Mouse (Mus musculus) forebrain, embryonic 13.5 days (tissue): Measurements from ENCODE around the gene Adgrv1. TPM values are rescaled to one million over a fixed set of nuclear protein-coding genes. Genes with fewer than 3 reads are reported as not detected.
A peak's percentile ranks its signal among the peaks of the same experiment; 100 is the strongest.

ENCODE experiments used
- ATAC-seq: fragments of 200-750 bp; cut with Nextera tagmentation; 2 replicates; pipeline ENCODE4 v1.8.0; 2017
- H3K27ac ChIP-seq: fragments of 300-500 bp; sonication (generic); 2 replicates; pipeline ENCODE4 v1.5.1; 2015; ENCODE audit warnings: inconsistent platforms, mild to moderate bottlenecking, moderate library complexity
- H3K27me3 ChIP-seq: fragments of 300-500 bp; sonication (generic); 2 replicates; pipeline ENCODE4 v1.6.1; 2015; ENCODE audit warnings: mild to moderate bottlenecking, inconsistent platforms
- H3K36me3 ChIP-seq: fragments of 300-500 bp; sonication (generic); 2 replicates; pipeline ENCODE4 v1.6.1; 2015; ENCODE audit warnings: mild to moderate bottlenecking, inconsistent platforms; ENCODE audit not compliant: poor library complexity, severe bottlenecking
- H3K4me1 ChIP-seq: fragments of 300-500 bp; sonication (generic); 2 replicates; pipeline ENCODE4 v1.6.1; 2015; ENCODE audit warnings: inconsistent platforms
- H3K4me2 ChIP-seq: fragments of 300-500 bp; sonication (generic); 2 replicates; pipeline ENCODE4 v1.6.1; 2015; ENCODE audit warnings: inconsistent platforms, mild to moderate bottlenecking, moderate library complexity
- H3K4me3 ChIP-seq: fragments of 300-500 bp; sonication (generic); 2 replicates; pipeline ENCODE4 v1.5.1; 2015; ENCODE audit warnings: mild to moderate bottlenecking, inconsistent platforms
- H3K9ac ChIP-seq: fragments of 300-500 bp; sonication (generic); 2 replicates; pipeline ENCODE4 v1.6.1; 2015; ENCODE audit warnings: mild to moderate bottlenecking, inconsistent platforms
- H3K9me3 ChIP-seq: fragments of 300-500 bp; sonication (generic); replicated peaks from 2 replicates; pipeline ENCODE4 v1.6.1; 2016; ENCODE audit warnings: inconsistent platforms
- WGBS: fragments of 180-500 bp; shearing (Covaris S2); methylation state at CpG from one replicate; pipeline ENCODE4 v1.1.7; 2015; 5-methylcytosine and 5-hydroxymethylcytosine counted together
- polyA plus RNA-seq: library from polyadenylated mRNA; unstranded; fragments of >200 nt; fragmentation: Nextera tagmentation; extraction: Ambion mirVana; gene quantifications from 2 replicates; pipeline ENCODE4 v1.2.1, GENCODE M21; 2015

Adgrv1 gene
- polyA plus RNA-seq, 1 experiment from 2014 or later = 31.3 TPM

- Histone ChIP-seq H3K4me3 (no peak overlapping the region), H3K27ac (no peak overlapping the region), H3K36me3 (no peaks in the 10 kb centered on the region), H3K4me2 (no peak overlapping the region), H3K9me3 (no peaks in the 10 kb centered on the region), H3K9ac (no peak overlapping the region), H3K4me1 (no peaks in the 10 kb centered on the region), H3K27me3 (no peaks in the 10 kb centered on the region)
- no peak for ATAC-seq
- 78% methylated on average over 5 of the region's 5 CpGs for WGBS
Measured at GRCm38 (mm10) chr13:81354587-81354986, 278.4 kb downstream of the Adgrv1 start.

- Histone ChIP-seq H3K9me3 (no peaks in the 10 kb centered on the region), H3K9ac (no peak overlapping the region), H3K27ac (no peak overlapping the region), H3K36me3 (no peaks in the 10 kb centered on the region), H3K4me3 (no peak overlapping the region), H3K4me1 (no peaks in the 10 kb centered on the region), H3K27me3 (no peaks in the 10 kb centered on the region), H3K4me2 (no peak overlapping the region)
- WGBS = 73% methylated on average over 11 of the region's 11 CpGs
- no peak for ATAC-seq
Measured at GRCm38 (mm10) chr13:81352296-81352695, 280.7 kb downstream of the Adgrv1 start.

DNA sequence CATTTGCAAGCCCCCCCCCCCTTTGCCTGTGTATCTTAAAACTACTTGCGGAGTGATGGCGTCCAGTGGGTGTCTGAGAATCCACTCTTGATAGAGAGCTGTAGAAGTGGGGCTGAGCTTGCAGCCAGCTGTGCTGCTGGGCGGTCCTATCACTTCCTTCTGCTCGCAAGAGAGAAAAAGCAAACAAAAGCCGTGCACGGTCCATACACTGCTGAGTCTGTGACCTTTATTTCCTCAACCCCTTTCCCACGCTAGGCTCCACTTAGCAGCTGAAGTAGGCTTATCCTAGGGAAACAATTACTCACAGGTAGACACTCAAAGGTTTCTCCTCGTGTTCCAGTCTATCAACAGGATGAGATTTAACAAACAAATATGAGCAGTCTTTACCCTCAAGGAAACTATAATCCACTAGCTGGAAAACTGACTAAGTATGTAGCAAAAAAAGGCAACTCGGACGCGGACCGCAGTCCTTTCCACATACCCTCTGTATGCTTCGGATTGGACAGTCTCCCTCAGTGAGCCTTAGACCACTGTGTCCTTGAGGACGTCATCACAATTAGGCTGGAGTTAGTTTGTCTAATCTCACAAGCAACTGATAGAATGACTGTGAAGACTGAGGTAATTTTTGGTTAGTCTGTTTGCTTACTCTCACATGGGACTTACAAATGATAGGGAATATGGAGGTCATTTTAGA lies 281.3 kb downstream of the Adgrv1 start:
- Histone ChIP-seq H3K36me3 (no peaks in the 10 kb centered on the region), H3K27me3 (no peaks in the 10 kb centered on the region), H3K9me3 (no peaks in the 10 kb centered on the region), H3K27ac (peak overlapping the region; percentile 31; the same call in 1 of the 2 replicates), H3K4me1 (no peaks in the 10 kb centered on the region), H3K4me3 (no peak overlapping the region), H3K9ac (no peak overlapping the region), H3K4me2 (no peak overlapping the region)
- ATAC-seq = peak; percentile 51; the same call in 1 of the 2 replicates
- 55% methylated on average over 14 of the region's 14 CpGs for WGBS

DNA sequence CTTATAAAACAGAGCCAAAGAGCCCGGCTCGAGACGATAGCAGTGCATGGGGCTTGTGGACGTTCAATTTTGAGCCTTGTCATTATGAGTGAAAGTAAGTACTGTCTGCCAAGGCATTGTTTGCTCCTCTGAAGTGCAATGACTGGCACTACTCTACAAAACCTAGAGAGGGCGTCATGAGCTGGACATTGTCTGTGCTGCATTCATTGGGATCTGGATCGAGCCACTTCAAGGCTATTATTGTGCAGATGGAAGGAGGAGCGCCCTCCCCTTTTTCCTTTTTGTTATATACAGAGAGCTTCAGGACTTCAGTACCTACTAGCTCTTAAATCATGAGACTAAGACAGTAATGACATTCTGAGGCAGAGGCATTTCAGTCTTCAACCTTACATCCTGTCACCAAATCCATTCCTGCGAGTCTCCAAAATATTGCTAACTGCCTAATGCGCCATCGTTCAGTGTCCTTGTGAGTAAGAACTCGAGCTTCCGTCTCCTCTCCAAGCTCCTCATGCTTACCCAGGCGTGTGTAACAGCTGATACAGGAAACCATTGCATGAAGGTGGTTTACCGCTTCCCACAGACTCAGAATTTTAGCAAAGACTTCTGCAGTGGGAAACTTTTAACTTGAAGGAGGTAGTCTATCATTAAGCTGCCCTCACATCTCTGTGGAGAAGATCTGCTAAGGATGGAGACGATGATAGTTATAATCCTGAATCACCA lies 285.5 kb downstream of the Adgrv1 start:
- Histone ChIP-seq H3K27ac (no peak overlapping the region), H3K4me1 (no peaks in the 10 kb centered on the region), H3K36me3 (peaks cover 6% of the 10 kb centered on the region), H3K4me2 (no peak overlapping the region), H3K27me3 (no peaks in the 10 kb centered on the region), H3K4me3 (no peak overlapping the region), H3K9me3 (no peaks in the 10 kb centered on the region; the same call in none of the 2 replicates), H3K9ac (no peak overlapping the region)
- 90% methylated on average over 15 of the region's 15 CpGs for WGBS
- ATAC-seq = no peak

DNA sequence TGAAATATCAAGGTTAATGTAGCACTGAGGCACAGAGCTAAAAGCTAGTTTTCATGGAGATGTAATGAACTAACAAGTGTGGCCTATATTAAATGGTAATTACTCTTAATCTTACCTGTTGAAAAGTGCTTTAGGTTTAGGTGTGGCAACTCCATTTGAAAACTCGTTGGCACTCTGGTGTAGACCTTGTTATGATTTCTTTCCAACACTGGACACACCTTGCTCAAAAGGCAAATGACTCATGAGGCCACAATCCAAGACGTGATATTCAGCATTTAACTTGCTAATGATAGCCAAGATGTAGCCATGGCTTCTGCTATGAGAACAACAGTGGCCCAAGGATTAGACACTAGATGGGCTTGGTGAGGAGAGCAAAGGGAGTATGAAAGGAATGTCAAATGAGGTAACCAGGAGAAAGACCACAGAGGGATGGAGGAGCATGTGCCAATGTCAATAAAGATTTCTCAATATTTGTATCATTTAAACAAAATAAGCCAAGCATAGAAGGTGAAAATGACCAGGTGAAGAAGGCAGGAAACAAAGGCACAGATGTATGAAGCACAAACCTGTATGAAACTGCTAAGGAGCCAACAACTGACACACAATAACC lies 289.9 kb downstream of the Adgrv1 start:
- no peaks in the 10 kb centered on the region for H3K27me3 ChIP-seq
- ATAC-seq = no peak
- no peaks in the 10 kb centered on the region; the same call in none of the 2 replicates for H3K9me3 ChIP-seq
- 79% methylated on average over 2 of the region's 2 CpGs for WGBS
- H3K4me1 ChIP-seq = no peaks in the 10 kb centered on the region
- no peak overlapping the region for H3K4me3 ChIP-seq
- no peak overlapping the region for H3K4me2 ChIP-seq
- no peak overlapping the region for H3K9ac ChIP-seq
- no peak overlapping the region for H3K27ac ChIP-seq
- H3K36me3 ChIP-seq = peaks cover 6% of the 10 kb centered on the region

- 68% methylated on average over 1 of the region's 1 CpGs for WGBS
- no peak overlapping the region for H3K9ac ChIP-seq
- ATAC-seq = no peak
Measured at GRCm38 (mm10) chr13:81335241-81335640, 297.7 kb downstream of the Adgrv1 start.

GRCm38 (mm10) chr13:81332018-81332417 lies 300.9 kb downstream of the Adgrv1 start:
- 56% methylated on average over 3 of the region's 3 CpGs for WGBS
- H3K9me3 ChIP-seq = no peaks in the 10 kb centered on the region
- no peak for ATAC-seq

More at GRCm38 (mm10) chr13:81335241-81335640, 297.7 kb downstream of the Adgrv1 start:
- no peak overlapping the region for H3K27ac ChIP-seq
- no peaks in the 10 kb centered on the region for H3K9me3 ChIP-seq
- no peak overlapping the region for H3K4me2 ChIP-seq
- no peaks in the 10 kb centered on the region for H3K27me3 ChIP-seq
- H3K36me3 ChIP-seq = no peaks in the 10 kb centered on the region
- no peak overlapping the region for H3K4me3 ChIP-seq
- H3K4me1 ChIP-seq = no peaks in the 10 kb centered on the region

DNA sequence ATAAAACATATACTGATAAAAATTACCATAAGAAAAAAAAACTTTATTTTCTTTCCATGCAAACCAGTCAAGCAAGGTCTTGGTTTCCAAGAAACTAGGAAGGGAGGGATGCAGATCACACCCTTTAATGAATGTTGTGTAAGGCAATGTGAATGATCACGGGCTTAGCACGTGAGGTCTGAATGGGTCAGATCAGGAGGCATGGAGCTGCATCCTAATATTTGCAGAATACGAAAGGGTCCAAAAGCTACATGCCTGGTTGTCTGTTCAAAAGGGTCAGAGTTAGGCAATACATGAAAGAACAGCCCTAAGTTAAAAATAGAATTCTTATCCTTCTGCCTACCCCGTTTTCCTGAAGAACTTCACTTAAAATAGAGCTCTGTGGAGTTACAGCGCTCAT lies 303.2 kb downstream of the Adgrv1 start:
- 90% methylated on average over 5 of the region's 5 CpGs for WGBS
- no peak overlapping the region for H3K9ac ChIP-seq

More at GRCm38 (mm10) chr13:81332018-81332417, 300.9 kb downstream of the Adgrv1 start:
- no peak overlapping the region for H3K27ac ChIP-seq
- no peak overlapping the region for H3K4me2 ChIP-seq
- H3K9ac ChIP-seq = no peak overlapping the region
- H3K4me3 ChIP-seq = no peak overlapping the region
- no peaks in the 10 kb centered on the region for H3K36me3 ChIP-seq
- H3K27me3 ChIP-seq = no peaks in the 10 kb centered on the region
- no peaks in the 10 kb centered on the region for H3K4me1 ChIP-seq

DNA sequence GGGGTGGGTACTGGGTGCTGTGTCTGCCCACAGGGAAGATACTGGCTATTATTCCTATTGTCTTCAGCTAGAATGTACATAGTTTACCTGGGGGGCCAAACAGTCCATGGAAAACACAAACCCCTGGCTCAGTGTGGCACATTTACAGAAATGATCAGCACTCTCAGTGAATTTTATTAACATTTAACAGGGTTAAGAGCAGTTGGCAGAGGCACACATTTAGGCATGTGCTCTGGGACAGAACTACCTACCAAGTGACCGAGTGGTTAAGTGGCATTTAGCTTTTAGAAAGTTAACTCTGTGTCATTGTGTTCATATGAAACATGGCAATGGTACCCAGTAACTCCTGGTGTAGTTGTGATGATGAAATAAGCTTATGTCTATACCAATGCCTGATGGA lies 304.8 kb downstream of the Adgrv1 start:
- 84% methylated on average over 1 of the region's 1 CpGs for WGBS
- Histone ChIP-seq H3K36me3 (no peaks in the 10 kb centered on the region), H3K27me3 (no peaks in the 10 kb centered on the region)

More for the DNA sequence above, 303.2 kb downstream of the Adgrv1 start:
- Histone ChIP-seq H3K4me3 (no peak overlapping the region), H3K4me2 (no peak overlapping the region), H3K9me3 (no peaks in the 10 kb centered on the region), H3K27me3 (no peaks in the 10 kb centered on the region), H3K27ac (no peak overlapping the region), H3K36me3 (no peaks in the 10 kb centered on the region), H3K4me1 (no peaks in the 10 kb centered on the region)
- no peak for ATAC-seq

GRCm38 (mm10) chr13:81325606-81326215 lies 307.2 kb downstream of the Adgrv1 start:
- H3K36me3 ChIP-seq = no peaks in the 10 kb centered on the region

More for the DNA sequence above, 304.8 kb downstream of the Adgrv1 start:
- Histone ChIP-seq H3K27ac (no peak overlapping the region), H3K9ac (no peak overlapping the region), H3K4me3 (no peak overlapping the region), H3K4me2 (no peak overlapping the region), H3K4me1 (no peaks in the 10 kb centered on the region), H3K9me3 (no peaks in the 10 kb centered on the region)
- no peak for ATAC-seq

DNA sequence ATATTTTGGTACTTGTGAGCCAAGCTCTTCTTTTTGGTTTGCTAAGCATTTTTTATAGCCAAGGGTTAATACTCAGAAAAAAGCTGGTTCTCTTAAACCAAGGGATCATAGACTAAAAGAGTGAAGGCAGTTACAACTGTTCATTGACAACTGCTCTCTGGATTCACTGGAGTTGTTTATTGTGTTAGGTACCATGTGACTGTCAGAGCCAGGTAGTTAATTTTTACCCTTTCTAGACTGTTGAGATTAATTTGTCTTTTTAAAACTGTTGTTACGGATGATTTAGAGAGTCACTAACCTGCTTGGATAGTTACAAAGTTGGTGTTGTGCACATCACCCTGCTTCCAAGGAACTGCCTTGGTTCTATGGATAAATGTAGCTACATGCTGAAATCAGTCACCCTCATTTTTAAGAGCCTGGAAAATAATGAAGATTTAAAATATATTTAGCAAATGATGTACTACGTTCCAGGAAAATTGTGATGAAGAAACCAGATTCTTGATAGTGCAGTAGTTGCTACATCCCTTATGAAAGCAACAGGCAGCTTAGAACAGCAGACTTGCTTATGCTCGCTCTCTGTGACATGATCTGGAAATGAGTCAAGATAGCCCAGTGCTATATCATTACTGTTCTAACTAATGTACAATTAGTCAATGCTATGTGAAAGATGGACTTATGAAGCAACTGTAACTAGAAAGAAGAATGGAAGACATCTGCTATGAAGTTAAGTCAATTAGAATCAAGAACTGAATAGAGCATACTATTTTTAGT lies 309.2 kb downstream of the Adgrv1 start:
- no peak overlapping the region for H3K4me2 ChIP-seq
- no peaks in the 10 kb centered on the region for H3K27me3 ChIP-seq
- no peak overlapping the region for H3K9ac ChIP-seq
- H3K36me3 ChIP-seq = no peaks in the 10 kb centered on the region
- no peak overlapping the region for H3K27ac ChIP-seq
- 95% methylated on average over 3 of the region's 3 CpGs for WGBS
- no peak overlapping the region for H3K4me3 ChIP-seq
- no peaks in the 10 kb centered on the region for H3K4me1 ChIP-seq
- H3K9me3 ChIP-seq = no peaks in the 10 kb centered on the region
- ATAC-seq = no peak

More at GRCm38 (mm10) chr13:81325606-81326215, 307.2 kb downstream of the Adgrv1 start:
- H3K27ac ChIP-seq = no peak overlapping the region
- H3K27me3 ChIP-seq = no peaks in the 10 kb centered on the region
- H3K4me3 ChIP-seq = no peak overlapping the region
- no peak overlapping the region for H3K4me2 ChIP-seq
- H3K9me3 ChIP-seq = no peaks in the 10 kb centered on the region
- ATAC-seq = no peak
- no peaks in the 10 kb centered on the region for H3K4me1 ChIP-seq
- H3K9ac ChIP-seq = no peak overlapping the region
- WGBS = 97% methylated on average over 2 of the region's 2 CpGs
